ENCODE assay signal across 8 mouse cellular contexts in the genomic region with DNA sequence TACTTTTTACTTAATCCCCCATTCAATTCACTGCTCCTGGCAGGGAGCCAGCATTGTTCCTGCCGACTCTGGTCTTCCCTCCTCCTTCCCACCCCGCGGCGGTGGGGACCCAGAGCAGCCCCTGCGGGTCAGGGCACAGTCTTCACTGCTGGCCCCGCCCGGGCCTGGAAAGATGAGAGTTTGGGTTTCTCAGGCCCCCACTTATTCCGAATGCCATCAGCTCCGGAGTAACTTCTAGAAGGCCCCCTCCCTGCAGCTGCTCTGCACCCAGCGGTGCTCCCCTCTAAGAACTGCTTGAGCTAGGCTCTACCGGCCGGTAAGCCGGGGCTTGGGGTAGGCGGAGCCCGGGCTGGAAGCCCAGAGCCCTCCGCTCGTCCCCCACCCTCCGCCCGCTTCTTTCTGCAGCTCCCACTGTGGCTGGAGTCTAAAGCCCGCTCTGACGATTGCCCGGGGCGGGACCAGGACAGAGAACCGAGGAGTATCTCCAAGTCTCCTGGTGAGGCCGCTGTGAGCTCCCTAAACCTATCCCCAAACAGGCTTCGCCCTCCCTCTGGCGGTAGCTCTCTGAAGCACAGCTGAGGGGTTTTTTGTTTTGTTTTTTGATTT. TPM values are rescaled to one million over a fixed set of nuclear protein-coding genes. Genes with fewer than 3 reads are reported as not detected.
DNase-seq lines count a peak whose midpoint lies in the region; ATAC-seq and TF ChIP-seq lines count a peak whose summit lies in the region.

No protein-coding gene starts in this region.

- H3K4me2 ChIP-seq in hindbrain, embryonic 11.5 days (replicated peaks; ENCODE audit: low read depth, low read length), result peak overlapping the region; percentile 56
- peak overlapping the region; percentile 92 for H3K4me2 ChIP-seq in lung, postnatal 0 days (replicated peaks; ENCODE audit: low read depth, low read length)

- WGBS in hindbrain, embryonic 11.5 days, result 0% methylated on average over 27 of the region's 27 CpGs
- WGBS in lung, postnatal 0 days, result 2% methylated on average over 27 of the region's 27 CpGs

- H3K9ac ChIP-seq in hindbrain, embryonic 11.5 days (ENCODE audit: low read depth, low read length), result peak overlapping the region; percentile 67
- H3K9ac ChIP-seq in lung, postnatal 0 days (replicated peaks; ENCODE audit: low read depth), result peak overlapping the region; percentile 32; the same call in 1 of the 2 replicates

- DNase-seq in Muller cell, postnatal 12 days (ENCODE audit: inconsistent ontology term), result peak; percentile 98
- peak; percentile 70 for DNase-seq in cerebellum, adult 9-11 months
- peak; percentile 61 to 83 for DNase-seq in frontal cortex, adult 2 months (ENCODE audit: extremely low spot score in 1 of 2, low spot score in 1 of 2)
- peak; percentile 94 for DNase-seq in hindbrain, embryonic 11.5 days (ENCODE audit: low spot score)
- DNase-seq in layer of hippocampus, postnatal 10 days (ENCODE audit: low spot score in 2 of 2), result peak; percentile 85 to 87
- peak; percentile 98 for DNase-seq in lung, postnatal 0 days (ENCODE audit: low spot score)
- peak; percentile 82 for DNase-seq in ovary, postnatal 14 days (ENCODE audit: low spot score)
- peak; percentile 38 to 70 for DNase-seq in thymus, postnatal 10 days (ENCODE audit: low spot score in 2 of 2)

- H3K27me3 ChIP-seq in hindbrain, embryonic 11.5 days (ENCODE audit: control insufficient read depth, insufficient read depth, low read length), result no peaks in the 10 kb centered on the region
- no peaks in the 10 kb centered on the region for H3K27me3 ChIP-seq in lung, postnatal 0 days (replicated peaks; ENCODE audit: insufficient read depth, low read length)

- no peaks in the 10 kb centered on the region for H3K36me3 ChIP-seq in hindbrain, embryonic 11.5 days (ENCODE audit: control insufficient read depth, insufficient read depth, low read length)
- no peaks in the 10 kb centered on the region for H3K36me3 ChIP-seq in lung, postnatal 0 days (ENCODE audit: insufficient read depth, low read length)

- peak; percentile 98 for TF ChIP-seq CTCF in lung, postnatal 0 days (IDR thresholded peaks at IDR 0.05)

- peak overlapping the region; percentile 31 for H3K4me3 ChIP-seq in hindbrain, embryonic 11.5 days (ENCODE audit: low read depth, low read length)
- H3K4me3 ChIP-seq in lung, postnatal 0 days (ENCODE audit: low read depth, low read length), result peak overlapping the region; percentile 49

- peak; percentile 96 for ATAC-seq in hindbrain, embryonic 11.5 days (ENCODE audit: low FRiP score)
- peak; percentile 98 for ATAC-seq in lung, postnatal 0 days

- peak overlapping the region; percentile 97 for H3K27ac ChIP-seq in hindbrain, embryonic 11.5 days (ENCODE audit: low read depth, low read length)
- peak overlapping the region; percentile 51; the same call in 1 of the 2 replicates for H3K27ac ChIP-seq in lung, postnatal 0 days (ENCODE audit: low read length)

- peaks cover 16% of the 10 kb centered on the region for H3K4me1 ChIP-seq in hindbrain, embryonic 11.5 days (replicated peaks; ENCODE audit: control insufficient read depth, insufficient read depth, low read length)
- H3K4me1 ChIP-seq in lung, postnatal 0 days (ENCODE audit: insufficient read depth, low read depth, low read length), result no peaks in the 10 kb centered on the region; the same call in 1 of the 2 replicates

- no peak for TF ChIP-seq EP300 in lung, postnatal 0 days (IDR thresholded peaks at IDR 0.05)

- no peaks in the 10 kb centered on the region for H3K9me3 ChIP-seq in hindbrain, embryonic 11.5 days (ENCODE audit: control insufficient read depth, low read length)
- no peaks in the 10 kb centered on the region for H3K9me3 ChIP-seq in lung, postnatal 0 days (ENCODE audit: low read length)

RNA-seq across cellular contexts. Expression of gene Nes, which starts 10.2 kb away (rescaled TPM):
- polyA plus RNA-seq in frontal cortex, adult 2 months (2012; rRNA removed), result 4.3 and 4.8 TPM in 2 replicates
- 71.6 and 87.9 TPM in 2 replicates for polyA plus RNA-seq in hindbrain, embryonic 11.5 days (2014; fragmentation: Nextera tagmentation; extraction: Ambion mirVana)
- 10 to 100 TPM; 14.7 to 18.5 TPM for total RNA-seq in layer of hippocampus, postnatal 10 days (2021)
- polyA plus RNA-seq in lung, postnatal 0 days (2015; fragmentation: Nextera tagmentation; extraction: Ambion mirVana), result 22.2 and 30.7 TPM in 2 replicates

RNA-seq across cellular contexts. Expression of gene Crabp2, which starts 12.2 kb away (rescaled TPM):
- polyA plus RNA-seq in frontal cortex, adult 2 months (2012; rRNA removed), result 9.2 and 11.0 TPM in 2 replicates
- 738 and 794 TPM in 2 replicates for polyA plus RNA-seq in hindbrain, embryonic 11.5 days (2014; fragmentation: Nextera tagmentation; extraction: Ambion mirVana)
- total RNA-seq in layer of hippocampus, postnatal 10 days (2021), result 1 to 10 TPM; 2.0 to 6.4 TPM
- polyA plus RNA-seq in lung, postnatal 0 days (2015; fragmentation: Nextera tagmentation; extraction: Ambion mirVana), result 0.21 and 0.38 TPM in 2 replicates

RNA-seq across cellular contexts. Expression of gene Rrnad1, which starts 30.2 kb away (rescaled TPM):
- 42.4 and 46.4 TPM in 2 replicates for polyA plus RNA-seq in frontal cortex, adult 2 months (2012; rRNA removed)
- polyA plus RNA-seq in hindbrain, embryonic 11.5 days (2014; fragmentation: Nextera tagmentation; extraction: Ambion mirVana), result 13.7 and 17.9 TPM in 2 replicates
- total RNA-seq in layer of hippocampus, postnatal 10 days (2021), result 10 to 100 TPM; 18.1 to 26.4 TPM
- 10.8 and 11.2 TPM in 2 replicates for polyA plus RNA-seq in lung, postnatal 0 days (2015; fragmentation: Nextera tagmentation; extraction: Ambion mirVana)

RNA-seq across cellular contexts. Expression of gene Isg20l2, which starts 30.6 kb away (rescaled TPM):
- 12.9 and 13.9 TPM in 2 replicates for polyA plus RNA-seq in frontal cortex, adult 2 months (2012; rRNA removed)
- polyA plus RNA-seq in hindbrain, embryonic 11.5 days (2014; fragmentation: Nextera tagmentation; extraction: Ambion mirVana), result 42.5 and 55.2 TPM in 2 replicates
- total RNA-seq in layer of hippocampus, postnatal 10 days (2021), result 10 to 100 TPM; 17.1 to 19.0 TPM
- 22.5 and 24.9 TPM in 2 replicates for polyA plus RNA-seq in lung, postnatal 0 days (2015; fragmentation: Nextera tagmentation; extraction: Ambion mirVana)

RNA-seq across cellular contexts. Expression of gene Bcan, which starts 39.3 kb away (rescaled TPM):
- polyA plus RNA-seq in frontal cortex, adult 2 months (2012; rRNA removed), result 359 and 380 TPM in 2 replicates
- 0.21 and 0.82 TPM in 2 replicates for polyA plus RNA-seq in hindbrain, embryonic 11.5 days (2014; fragmentation: Nextera tagmentation; extraction: Ambion mirVana)
- total RNA-seq in layer of hippocampus, postnatal 10 days (2021), result 100 to 1,000 TPM; 350 to 399 TPM
- polyA plus RNA-seq in lung, postnatal 0 days (2015; fragmentation: Nextera tagmentation; extraction: Ambion mirVana), result 0.33 and 0.56 TPM in 2 replicates

Comparison
In these comparisons a context has a peak if more than half of its experiments do, and no peak if none do; other contexts are left out.
1. Peak in every context shown above with its lines: DNase-seq, ATAC-seq, H3K4me3 ChIP-seq and H3K27ac ChIP-seq.
2. RNA of gene Crabp2, which starts 12.2 kb away (polyA plus RNA-seq): 738 to 794 TPM in hindbrain, embryonic 11.5 days; 9.2 to 11.0 TPM in frontal cortex, adult 2 months and 0.21 to 0.38 TPM in lung, postnatal 0 days; every median in the first group is over 10 times any median in the second.